Mouse (Mus musculus): Measurements from ENCODE around the gene Cd180.
"Not testable (repeated sequence)": the region's sequence is repeated elsewhere in the genome, so short reads cannot be mapped to it uniquely, and the experiment has no call there.

The Cd180 gene

DNA sequence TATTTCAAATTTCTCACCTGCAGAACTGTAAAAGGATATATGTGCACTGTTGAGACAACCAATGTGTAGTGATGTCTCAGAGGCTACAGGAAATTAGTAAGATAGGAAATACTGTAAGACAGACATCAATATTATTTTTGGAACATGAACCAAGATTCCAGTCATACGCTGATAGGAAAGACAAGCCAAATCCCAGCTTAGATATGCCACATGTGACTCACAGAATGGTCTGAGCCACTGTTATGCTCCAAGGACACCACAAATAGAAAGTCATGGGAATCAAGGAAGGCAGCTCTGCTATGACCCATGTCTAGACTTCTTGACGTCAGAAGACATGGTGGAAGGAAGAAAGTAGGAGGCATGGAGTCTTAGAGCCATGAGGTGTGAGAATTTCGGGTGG lies 19.3 kb upstream of the Cd180 start:
- DNase-seq (ENCODE audit: extremely low read depth, insufficient read length, low spot score): no peak

DNA sequence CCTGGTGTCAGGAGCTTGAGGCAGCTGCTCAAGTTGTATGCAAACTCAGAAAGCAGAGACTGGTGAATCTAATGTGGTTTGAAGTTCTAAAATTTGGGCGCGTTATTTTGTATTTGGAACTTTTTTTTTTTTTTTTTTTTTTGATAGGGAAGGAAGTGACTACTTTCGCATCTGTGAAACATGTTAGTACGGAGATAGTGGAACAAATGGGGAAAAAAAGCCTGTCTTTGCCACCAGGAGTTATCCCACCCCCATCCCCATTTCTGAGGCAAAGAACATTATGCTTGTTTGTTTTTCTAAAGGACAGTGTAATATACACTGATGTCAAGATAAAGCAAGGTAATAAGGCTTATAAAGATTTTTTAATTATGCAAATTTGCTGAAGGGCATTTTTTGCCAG lies 15.8 kb upstream of the Cd180 start:
- not testable (repeated sequence) for DNase-seq (ENCODE audit: extremely low read depth, insufficient read length, low spot score)

GRCm38 (mm10) chr13:102678482-102678881 lies 14.9 kb upstream of the Cd180 start:
- DNase-seq (ENCODE audit: extremely low read depth, insufficient read length, low spot score): no peak

GRCm38 (mm10) chr13:102684890-102685289 lies 8.5 kb upstream of the Cd180 start:
- DNase-seq (ENCODE audit: extremely low read depth, insufficient read length, low spot score): no peak

DNA sequence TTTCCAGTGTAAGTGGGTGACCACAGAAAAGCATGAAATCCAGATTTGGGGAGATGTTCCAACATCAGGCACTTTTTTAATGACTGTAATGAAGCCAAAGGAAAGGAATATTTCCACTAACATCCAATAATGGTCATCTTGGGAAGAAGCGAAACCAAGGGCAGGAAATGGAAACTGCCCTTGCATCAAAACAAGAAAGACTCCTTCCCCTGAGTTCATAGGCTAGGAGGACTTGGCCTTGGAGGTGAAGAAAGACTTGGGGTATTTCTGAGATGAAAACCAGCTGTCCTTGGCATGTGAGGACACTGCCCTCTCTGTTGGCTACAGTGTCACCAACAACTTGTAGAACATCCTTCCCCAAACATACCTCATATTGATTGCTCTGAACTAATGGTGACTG lies 5.2 kb upstream of the Cd180 start:
- no peak for DNase-seq (ENCODE audit: extremely low read depth, insufficient read length, low spot score)

GRCm38 (mm10) chr13:102689201-102690090 lies 3.9 kb upstream of the Cd180 start:
- no peak for DNase-seq (ENCODE audit: extremely low read depth, insufficient read length, low spot score)

DNA sequence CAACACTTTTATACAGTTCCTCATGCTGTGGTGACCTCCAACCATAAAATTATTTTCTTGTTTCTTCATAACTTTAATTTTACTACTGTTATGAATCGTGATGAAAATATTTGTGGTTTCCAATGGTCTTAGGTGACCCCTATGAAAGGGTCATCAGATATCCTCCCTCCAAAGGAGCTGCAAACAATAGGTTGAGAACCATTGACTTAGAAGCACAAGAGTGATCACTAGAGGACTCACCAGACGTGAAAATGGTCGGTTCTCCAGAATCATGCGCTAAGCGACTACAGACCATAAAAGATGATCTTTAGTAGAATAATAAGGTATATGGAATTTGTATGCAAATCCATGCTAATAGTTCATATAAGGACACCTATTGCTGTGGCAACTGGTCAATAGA lies 3.2 kb upstream of the Cd180 start:
- DNase-seq (ENCODE audit: extremely low read depth, insufficient read length, low spot score): no peak

GRCm38 (mm10) chr13:102691408-102692150 lies 1.8 kb upstream of the Cd180 start:
- DNase-seq (ENCODE audit: extremely low read depth, insufficient read length, low spot score): no peak

DNA sequence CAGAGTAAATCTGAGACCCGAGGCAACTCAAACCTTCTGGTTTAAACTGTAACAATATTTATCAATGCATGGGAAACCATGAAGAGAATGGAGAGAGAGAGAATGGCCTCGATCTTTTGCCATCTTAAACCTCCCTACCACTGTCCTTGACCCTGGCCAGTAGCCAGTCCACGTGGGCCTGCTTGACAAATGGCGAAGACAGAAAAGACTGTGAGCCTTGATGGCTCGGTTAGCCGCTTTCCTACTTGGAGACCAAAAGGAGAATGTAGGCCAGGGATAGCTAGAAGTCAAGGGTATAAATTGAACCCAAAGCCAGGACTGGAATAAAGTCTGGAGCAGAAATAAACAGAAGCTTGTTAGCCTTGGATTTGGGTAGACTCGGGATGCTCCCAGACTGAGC lies 796 bp downstream of the Cd180 start:
- no peak for DNase-seq (ENCODE audit: extremely low read depth, insufficient read length, low spot score)

DNA sequence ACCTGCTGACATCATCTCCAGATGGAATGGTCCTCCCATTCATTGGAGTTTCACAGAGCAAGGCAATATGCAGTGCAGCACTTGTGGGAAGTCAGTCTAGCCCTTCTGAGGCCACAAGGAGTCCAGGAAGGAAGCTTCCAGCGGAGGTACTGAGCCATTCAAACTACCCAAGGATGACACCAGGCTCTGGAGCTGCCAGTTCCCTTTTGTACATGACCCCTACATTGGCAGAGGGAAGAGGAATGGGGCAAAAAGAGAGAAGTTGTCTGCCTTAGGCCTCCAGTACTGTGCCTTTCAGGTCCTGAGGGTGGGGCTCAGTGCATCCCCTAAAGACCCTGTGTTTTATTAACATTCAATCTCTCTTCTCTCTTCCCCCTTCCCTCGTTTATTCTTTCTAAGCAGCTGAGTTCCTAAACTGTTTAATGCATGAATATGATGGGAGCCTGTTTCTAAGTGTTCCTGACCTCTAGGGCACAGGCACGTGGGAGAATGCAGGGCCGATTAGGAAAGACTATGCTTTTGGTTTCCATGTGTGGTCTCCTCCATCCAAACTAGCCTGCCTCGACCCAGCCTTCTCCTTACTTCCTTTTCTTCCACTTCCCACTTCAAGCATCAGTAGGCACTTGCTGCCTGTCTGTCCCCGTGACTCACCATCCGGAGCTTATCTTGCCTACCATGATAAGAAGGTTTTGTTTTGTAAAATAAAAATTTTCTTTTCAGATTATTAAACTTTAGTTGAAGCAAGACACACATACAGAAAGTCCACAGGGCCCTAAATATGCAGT lies 2.0 kb downstream of the Cd180 start:
- no peak for DNase-seq (ENCODE audit: extremely low read depth, insufficient read length, low spot score)

GRCm38 (mm10) chr13:102698335-102698734 lies 5.0 kb downstream of the Cd180 start:
- DNase-seq (ENCODE audit: extremely low read depth, insufficient read length, low spot score): no peak

GRCm38 (mm10) chr13:102698751-102699323 lies 5.5 kb downstream of the Cd180 start:
- peak; percentile 7 for DNase-seq (ENCODE audit: extremely low read depth, insufficient read length, low spot score)

- DNase-seq (ENCODE audit: extremely low read depth, insufficient read length, low spot score): no peak
Measured at GRCm38 (mm10) chr13:102700176-102700575, 6.8 kb downstream of the Cd180 start.

- no peak for DNase-seq (ENCODE audit: extremely low read depth, insufficient read length, low spot score)
Measured at GRCm38 (mm10) chr13:102700744-102701143, 7.4 kb downstream of the Cd180 start.

- no peak for DNase-seq (ENCODE audit: extremely low read depth, insufficient read length, low spot score)
Measured at GRCm38 (mm10) chr13:102716973-102717372, 23.6 kb downstream of the Cd180 start.

DNA sequence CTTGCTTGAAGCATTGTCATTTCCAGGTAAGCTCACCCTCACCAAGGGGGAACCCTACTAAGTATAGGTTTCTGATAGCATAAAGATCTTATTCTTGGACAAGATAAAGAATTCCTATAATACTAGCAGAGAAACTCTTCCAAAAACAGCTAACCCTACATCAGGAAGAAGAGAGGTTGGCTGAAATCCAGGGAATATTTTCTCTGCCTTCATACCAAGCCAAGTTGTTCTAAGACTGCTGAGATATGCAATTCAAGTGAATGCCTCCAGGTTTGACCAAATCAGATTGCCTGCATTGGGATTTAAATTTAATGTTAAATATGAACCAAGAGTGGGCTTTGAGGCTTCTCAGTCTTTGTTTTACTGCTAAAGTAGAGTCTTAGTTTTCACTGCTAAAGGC lies 32.1 kb downstream of the Cd180 start:
- no peak for DNase-seq (ENCODE audit: extremely low read depth, insufficient read length, low spot score)

DNA sequence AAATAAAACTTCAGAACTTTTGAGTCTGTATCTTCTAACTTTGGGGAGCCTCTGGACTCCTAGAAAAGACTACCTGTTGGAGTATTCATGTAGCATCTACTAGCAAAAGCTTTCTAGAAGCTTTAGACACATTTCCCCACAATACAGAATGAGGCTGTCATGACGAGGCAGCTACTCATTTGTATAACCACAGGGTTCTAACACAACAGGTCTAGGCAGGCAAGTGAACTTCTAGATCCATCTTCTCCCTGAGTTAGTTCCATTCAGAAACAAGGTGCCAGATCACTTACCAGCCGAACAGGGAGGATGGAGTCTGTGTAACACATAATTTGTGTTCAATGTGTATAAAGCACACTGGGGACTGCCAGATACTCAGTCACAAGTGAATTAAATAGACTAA lies 32.5 kb downstream of the Cd180 start:
- no peak for DNase-seq (ENCODE audit: extremely low read depth, insufficient read length, low spot score)

DNA sequence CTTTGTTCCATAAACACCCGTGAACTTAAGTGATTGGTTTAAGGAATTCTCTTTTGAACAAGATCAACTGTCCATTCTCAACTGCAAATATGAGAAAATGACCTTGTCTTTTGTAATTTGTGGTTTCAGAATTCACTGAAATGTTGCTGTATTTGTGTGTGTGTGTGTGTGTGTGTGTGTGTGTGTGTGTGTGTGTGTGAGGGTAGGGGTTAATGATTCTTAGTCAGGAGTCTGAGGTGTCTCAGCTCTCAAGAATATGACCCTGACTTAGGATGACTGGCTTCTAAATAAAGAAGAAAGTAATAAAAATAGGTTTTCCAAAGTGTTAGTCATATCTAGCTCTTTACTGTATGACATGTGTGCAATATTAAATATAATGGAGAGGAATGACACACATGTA lies 33.5 kb downstream of the Cd180 start:
- DNase-seq (ENCODE audit: extremely low read depth, insufficient read length, low spot score): no peak

DNA sequence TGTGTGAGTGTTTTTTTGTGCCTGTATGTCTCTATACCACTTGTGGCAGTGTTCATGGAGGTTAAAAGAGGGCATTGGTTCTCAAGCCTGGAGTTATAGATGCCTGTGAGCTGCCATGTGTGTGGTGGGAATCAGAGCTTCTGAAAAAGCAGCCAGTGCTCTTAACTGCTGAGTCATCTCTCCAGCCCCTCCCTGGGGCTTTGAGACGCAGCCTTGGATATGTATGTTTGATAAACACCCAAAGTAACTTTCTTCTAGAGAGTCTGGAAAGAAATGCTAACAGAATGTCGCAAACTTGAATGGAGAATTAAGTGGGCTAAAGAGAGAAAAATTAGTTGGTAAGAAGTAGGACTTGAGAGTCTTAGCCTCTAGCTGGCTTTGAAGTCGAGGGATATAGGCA lies 34.7 kb downstream of the Cd180 start:
- no peak for DNase-seq (ENCODE audit: extremely low read depth, insufficient read length, low spot score)

GRCm38 (mm10) chr13:102728951-102729350 lies 35.6 kb downstream of the Cd180 start:
- DNase-seq (ENCODE audit: extremely low read depth, insufficient read length, low spot score): not testable (repeated sequence)

DNA sequence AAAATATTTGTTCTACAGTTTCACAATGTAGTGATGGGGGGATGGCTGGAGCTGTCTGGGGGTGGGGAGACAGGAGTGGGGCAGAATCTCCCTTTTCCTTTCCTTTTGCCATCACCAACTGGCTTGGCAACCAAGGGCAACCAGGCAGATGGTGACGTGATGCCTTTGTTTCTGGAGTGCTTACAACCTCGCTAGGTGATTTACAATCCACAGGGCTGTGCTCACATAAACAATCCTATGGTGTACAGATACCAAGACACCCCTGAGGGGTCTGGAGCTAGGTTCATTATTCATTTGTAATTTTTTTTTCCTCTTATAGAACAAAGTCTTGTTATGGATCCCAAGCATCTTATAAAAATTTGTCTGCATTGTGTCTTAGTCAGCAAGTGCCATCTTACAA lies 39.7 kb downstream of the Cd180 start:
- no peak for DNase-seq (ENCODE audit: extremely low read depth, insufficient read length, low spot score)

Data from 3134 (cell line).